Mouse (Mus musculus): Measurements from ENCODE around the gene Mrpl33.

DNA sequence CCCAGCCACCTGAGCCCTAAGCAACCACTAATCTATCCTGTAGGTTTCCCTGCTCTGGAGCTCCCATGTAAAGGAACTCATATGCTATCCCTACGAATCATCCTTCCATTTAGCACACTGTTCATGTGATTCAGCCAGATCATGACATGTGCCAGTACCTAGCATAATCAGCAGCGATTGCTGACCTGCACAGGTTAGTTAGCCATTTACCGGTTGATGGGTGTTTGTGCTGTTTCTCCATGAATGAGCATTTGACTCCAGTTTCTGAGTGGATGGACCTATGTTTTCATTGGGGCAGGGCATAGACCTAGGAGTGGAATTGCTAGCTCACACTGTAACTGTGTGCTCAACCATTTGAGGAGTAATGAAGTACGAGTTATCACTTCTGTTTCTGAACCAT, 11.2 kb upstream of the Mrpl33 start:
- TF ChIP-seq CTCF (IDR thresholded peaks at IDR 0.05) (no peak), POLR2A (IDR thresholded peaks at IDR 0.05; ENCODE audit: insufficient read depth, low read depth, low read length) (no peak)
